In the genomic region with DNA sequence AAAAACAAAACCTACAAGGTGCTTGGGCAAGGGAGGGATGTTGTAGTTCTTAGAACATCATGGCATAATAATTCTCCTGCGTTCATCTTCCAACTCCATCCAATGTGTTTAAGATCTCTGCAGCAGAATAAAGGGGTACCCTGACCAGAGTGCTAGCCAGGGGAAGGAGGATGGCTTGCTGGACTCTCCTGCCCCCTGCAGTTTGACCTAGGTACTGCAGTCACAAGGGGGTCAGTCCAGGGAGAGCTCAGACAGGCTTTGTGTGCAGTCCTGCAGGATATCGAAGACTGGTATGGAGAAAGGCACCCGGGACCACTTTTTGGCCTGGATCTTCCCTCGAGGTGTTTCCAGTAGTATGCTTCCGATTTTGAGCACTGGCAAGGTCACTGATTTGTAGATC, we compare ENCODE assay signal across 8 mouse cellular contexts. TPM values are rescaled to one million over a fixed set of nuclear protein-coding genes. Genes with fewer than 3 reads are reported as not detected.
DNase-seq lines count a peak whose midpoint lies in the region; ATAC-seq and TF ChIP-seq lines count a peak whose summit lies in the region.

No protein-coding gene starts in this region.

- no peak overlapping the region for H3K4me2 ChIP-seq in liver, embryonic 14.5 days (ENCODE audit: low read depth)

- H3K9ac ChIP-seq in liver, embryonic 14.5 days (replicated peaks), result no peak overlapping the region

- no peaks in the 10 kb centered on the region for H3K36me3 ChIP-seq in liver, embryonic 14.5 days (replicated peaks; ENCODE audit: control insufficient read depth, insufficient read depth, low read depth)

- TF ChIP-seq EP300 in liver, embryonic 14.5 days (IDR thresholded peaks at IDR 0.05; ENCODE audit: low read depth), result no peak

- no peaks in the 10 kb centered on the region for H3K9me3 ChIP-seq in liver, embryonic 14.5 days (ENCODE audit: control insufficient read depth, low read length)

- no peak overlapping the region for H3K4me3 ChIP-seq in liver, embryonic 14.5 days (ENCODE audit: insufficient read depth in 1 of 2, low read depth in 2 of 2, low read length in 2 of 2)

- no peak overlapping the region for H3K27ac ChIP-seq in liver, embryonic 14.5 days

- peak; percentile 73 for DNase-seq in layer of hippocampus, adult 11-12 months (ENCODE audit: low spot score)
- no peak for DNase-seq in layer of hippocampus, adult 9-10 months (ENCODE audit: low spot score)
- peak; percentile 73 for DNase-seq in R1 (ENCODE audit: low read depth, low spot score)
- DNase-seq in embryo, embryonic 10.5 days (ENCODE audit: low spot score), result peak; percentile 86
- peak; percentile 92 for DNase-seq in heart, postnatal 4 days
- peak in 1 of 3 experiments; percentile 30 for DNase-seq in liver, embryonic 14.5 days (ENCODE audit: low read depth in 3 of 3, low spot score in 3 of 3)
- peak; percentile 86 for DNase-seq in retina, postnatal 1 day
- peak; percentile 37 to 65 for DNase-seq in urinary bladder, postnatal 36 days (ENCODE audit: low spot score in 2 of 2)

- no peak for ATAC-seq in liver, embryonic 14.5 days (ENCODE audit: insufficient read depth)

- TF ChIP-seq CTCF in liver, embryonic 14.5 days (IDR thresholded peaks at IDR 0.05; ENCODE audit: low read depth), result peak; percentile 94

- H3K27me3 ChIP-seq in liver, embryonic 14.5 days (ENCODE audit: control insufficient read depth, insufficient read depth, low read length), result no peaks in the 10 kb centered on the region

- no peaks in the 10 kb centered on the region; a peak in 1 of 4 replicates for H3K4me1 ChIP-seq in liver, embryonic 14.5 days (replicated peaks; ENCODE audit: control insufficient read depth in 2 of 2, insufficient read depth in 2 of 2, low read length in 1 of 2)

- 26% methylated on average over 5 of the region's 5 CpGs for WGBS in liver, embryonic 14.5 days (ENCODE audit: insufficient replicate concordance)

RNA-seq across cellular contexts. Expression of gene Zfp385c, which starts 2.7 kb away (rescaled TPM):
- total RNA-seq in heart, postnatal 4 days (2021), result under 1 TPM; 0.56 to 0.60 TPM
- not detected in 2 replicates for polyA plus RNA-seq in liver, embryonic 14.5 days (2012; rRNA removed)
- not detected in 2 replicates for polyA plus RNA-seq in liver, embryonic 14.5 days (2014; fragmentation: Nextera tagmentation; extraction: Ambion mirVana)

RNA-seq across cellular contexts. Expression of gene Dhx58, which starts 9.1 kb away (rescaled TPM):
- total RNA-seq in heart, postnatal 4 days (2021), result under 1 TPM; 0.62 to 0.83 TPM
- polyA plus RNA-seq in liver, embryonic 14.5 days (2012; rRNA removed), result 1.5 and 1.6 TPM in 2 replicates
- 1.3 and 1.7 TPM in 2 replicates for polyA plus RNA-seq in liver, embryonic 14.5 days (2014; fragmentation: Nextera tagmentation; extraction: Ambion mirVana)

RNA-seq across cellular contexts. Expression of gene Kat2a, which starts 17.3 kb away (rescaled TPM):
- 10 to 100 TPM; 17.5 to 18.0 TPM for total RNA-seq in heart, postnatal 4 days (2021)
- 13.0 and 13.8 TPM in 2 replicates for polyA plus RNA-seq in liver, embryonic 14.5 days (2012; rRNA removed)
- polyA plus RNA-seq in liver, embryonic 14.5 days (2014; fragmentation: Nextera tagmentation; extraction: Ambion mirVana), result 12.7 and 14.6 TPM in 2 replicates

RNA-seq across cellular contexts. Expression of gene Hspb9, which starts 18.7 kb away (rescaled TPM):
- not detected for total RNA-seq in heart, postnatal 4 days (2021)
- not detected in 2 replicates for polyA plus RNA-seq in liver, embryonic 14.5 days (2012; rRNA removed)
- polyA plus RNA-seq in liver, embryonic 14.5 days (2014; fragmentation: Nextera tagmentation; extraction: Ambion mirVana), result 0.14 TPM in 1 of 2 replicates, not detected in the other

RNA-seq across cellular contexts. Expression of gene Rab5c, which starts 43.1 kb away (rescaled TPM):
- 10 to 100 TPM; 78.8 to 83.6 TPM for total RNA-seq in heart, postnatal 4 days (2021)
- polyA plus RNA-seq in liver, embryonic 14.5 days (2012; rRNA removed), result 109 and 127 TPM in 2 replicates
- polyA plus RNA-seq in liver, embryonic 14.5 days (2014; fragmentation: Nextera tagmentation; extraction: Ambion mirVana), result 57.4 and 59.9 TPM in 2 replicates
